Mouse (Mus musculus): ENCODE measurements around the gene Larp6.

DNA sequence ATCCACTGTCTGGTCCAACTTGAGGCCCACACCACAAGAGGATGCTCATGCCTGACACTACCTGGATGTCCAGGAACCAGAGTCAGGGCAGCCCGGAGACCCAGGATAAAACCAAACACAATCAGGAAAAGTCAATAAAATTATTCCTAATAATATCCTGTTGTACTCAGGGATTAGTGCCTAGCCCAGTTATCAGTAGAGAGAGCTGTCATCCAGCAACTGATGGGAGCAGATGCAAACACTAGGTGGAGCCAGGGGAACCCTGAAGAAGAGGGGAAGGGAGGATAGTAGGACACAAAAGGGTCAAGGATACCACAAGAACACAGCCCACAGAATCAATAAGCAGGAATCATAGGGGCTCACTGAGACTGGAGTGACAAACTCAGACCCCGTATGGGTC lies 5.2 kb upstream of the Larp6 start:
- TF ChIP-seq TAL1 (IDR thresholded peaks at IDR 0.05; ENCODE audit: low read length) (no peak), GATA1 (IDR thresholded peaks at IDR 0.05; ENCODE audit: low read length) (no peak)

All from erythroblast, embryonic 14.5 days (primary cell).